Mouse (Mus musculus) ovary, postnatal 36 days (tissue): ENCODE data around the gene Fgf11.
A peak's percentile ranks its signal among the peaks of the same experiment; 100 is the strongest.

ENCODE experiments used
- DNase-seq: peaks from one replicate; pipeline ENCODE4 v3.0.0; 2022; ENCODE audit warnings: low spot score, mixed read lengths

Gene Fgf11

DNA sequence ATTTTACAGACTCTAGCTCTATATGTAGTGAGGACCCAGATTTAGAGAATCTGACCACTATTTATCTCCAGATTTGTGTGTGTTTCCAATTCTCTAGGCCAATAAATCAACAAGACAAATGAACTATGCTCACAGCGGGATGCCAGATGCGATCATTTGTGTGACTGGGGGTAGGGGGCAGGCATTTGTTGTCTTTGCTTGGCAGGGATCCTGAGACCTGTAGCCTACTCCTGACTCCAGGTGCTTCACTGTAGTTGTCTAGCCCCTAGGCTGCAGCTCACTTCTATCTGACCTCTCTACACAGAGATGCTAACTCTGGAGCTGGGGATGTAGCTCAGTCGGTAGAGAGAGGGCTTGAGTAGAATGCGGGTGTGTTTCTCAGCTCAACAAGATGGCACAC is 19.8 kb downstream of the Fgf11 start:
- no peak for DNase-seq

DNA sequence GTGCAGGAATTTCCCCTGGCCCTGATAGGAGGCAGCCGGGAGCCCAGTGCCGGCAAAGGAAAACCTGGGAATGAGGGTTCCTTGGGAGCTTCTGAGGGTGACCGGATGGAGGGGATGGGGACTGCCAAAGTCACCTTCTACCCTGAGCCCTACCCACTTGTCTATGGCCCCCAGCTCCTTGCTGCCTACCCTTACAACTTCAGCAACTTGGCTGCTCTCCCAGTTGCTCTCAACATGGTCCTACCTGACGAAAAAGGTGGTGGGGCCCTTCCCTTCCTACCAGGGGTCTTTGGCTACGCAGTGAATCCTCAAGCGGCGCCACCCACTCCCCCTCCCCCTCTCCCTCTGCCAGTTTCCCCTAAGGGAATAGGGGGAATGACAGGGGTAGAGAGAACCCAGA is 22.7 kb downstream of the Fgf11 start:
- DNase-seq: no peak

GRCm38 (mm10) chr11:69778258-69778982 is 23.2 kb downstream of the Fgf11 start:
- no peak for DNase-seq

DNA sequence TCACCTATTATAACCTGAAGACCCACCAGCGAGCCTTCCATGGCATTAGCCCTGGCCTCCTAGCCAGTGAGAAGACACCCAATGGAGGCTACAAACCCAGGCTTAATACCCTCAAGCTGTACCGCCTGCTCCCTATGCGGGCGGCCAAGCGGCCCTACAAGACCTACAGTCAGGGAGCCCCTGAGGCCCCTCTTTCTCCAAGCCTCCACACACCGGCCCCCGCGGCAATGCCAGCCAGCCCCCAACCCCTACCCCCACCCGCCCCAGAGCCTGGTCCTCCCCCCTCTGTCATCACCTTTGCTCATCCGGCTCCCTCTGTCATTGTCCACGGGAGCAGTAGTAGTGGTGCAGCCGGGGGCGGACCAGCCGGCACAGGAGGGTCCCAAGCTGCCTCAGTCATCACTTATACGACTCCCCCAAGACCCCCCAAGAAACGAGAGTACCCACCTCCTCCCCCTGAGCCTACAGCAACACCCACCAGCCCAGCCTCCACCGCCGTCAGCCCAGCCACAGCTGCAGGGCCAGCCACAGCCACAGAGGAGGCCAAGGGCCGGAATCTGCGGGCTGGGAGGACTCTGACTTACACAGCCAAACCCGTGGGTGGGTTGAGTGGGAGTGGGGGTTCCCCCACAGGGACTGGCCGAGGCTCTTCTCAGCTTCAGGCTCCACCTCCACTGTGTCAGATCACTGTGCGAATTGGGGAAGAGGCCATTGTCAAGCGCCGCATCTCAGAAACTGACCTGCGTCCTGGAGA is 24.0 kb downstream of the Fgf11 start:
- no peak for DNase-seq

GRCm38 (mm10) chr11:69776488-69776887 is 25.2 kb downstream of the Fgf11 start:
- no peak for DNase-seq

DNA sequence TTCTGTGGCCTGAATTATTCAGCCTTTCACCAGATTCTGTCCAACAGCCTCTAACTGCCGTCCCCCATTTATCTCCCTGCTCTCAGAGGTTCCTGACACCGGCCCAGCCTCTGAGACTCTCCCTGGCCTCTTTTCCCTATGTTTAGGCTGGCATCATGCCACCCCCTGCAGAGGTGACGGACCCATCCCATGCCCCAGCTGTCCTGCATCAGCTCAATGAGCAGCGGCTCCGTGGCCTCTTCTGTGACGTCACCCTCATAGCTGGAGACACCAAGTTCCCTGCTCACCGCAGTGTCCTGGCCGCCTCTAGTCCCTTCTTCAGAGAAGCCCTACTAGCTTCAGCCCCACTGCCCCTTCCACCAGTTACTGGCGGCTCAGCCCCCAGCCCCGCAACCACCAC is 25.9 kb downstream of the Fgf11 start:
- no peak for DNase-seq

DNA sequence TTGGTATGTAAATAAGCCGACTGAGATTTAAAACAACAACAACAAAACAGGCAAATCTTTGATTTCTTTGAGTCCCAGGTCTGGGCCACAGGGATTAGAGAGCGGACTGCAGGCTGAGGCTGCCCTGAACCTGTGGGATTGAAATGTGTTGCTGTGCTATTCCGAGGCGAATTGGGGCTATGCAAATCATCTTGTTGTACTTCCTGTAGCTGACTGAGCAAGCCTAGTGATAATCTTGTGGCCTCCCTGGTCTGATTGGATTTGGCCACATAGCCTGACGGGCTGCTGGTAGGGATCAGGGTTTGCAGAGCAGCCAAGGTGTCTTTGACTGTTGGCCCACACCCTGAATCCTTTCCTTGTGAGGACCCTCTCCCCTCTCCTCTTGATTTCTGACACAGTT is 26.7 kb downstream of the Fgf11 start:
- DNase-seq: no peak

DNA sequence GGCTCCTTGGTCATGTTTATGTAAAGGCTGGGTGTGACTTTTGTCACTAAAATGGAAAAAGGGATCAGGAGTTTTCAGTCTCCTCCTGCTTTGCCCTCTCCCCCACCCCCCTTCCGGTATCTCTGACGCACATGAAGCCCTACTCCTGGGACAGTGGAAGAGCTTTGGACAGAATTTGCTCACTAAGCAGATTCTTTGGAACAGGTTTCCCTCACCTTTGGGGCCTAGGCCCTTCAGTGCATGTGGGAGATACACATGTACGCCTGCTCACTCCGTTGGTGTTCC is 34.1 kb downstream of the Fgf11 start:
- no peak for DNase-seq

DNA sequence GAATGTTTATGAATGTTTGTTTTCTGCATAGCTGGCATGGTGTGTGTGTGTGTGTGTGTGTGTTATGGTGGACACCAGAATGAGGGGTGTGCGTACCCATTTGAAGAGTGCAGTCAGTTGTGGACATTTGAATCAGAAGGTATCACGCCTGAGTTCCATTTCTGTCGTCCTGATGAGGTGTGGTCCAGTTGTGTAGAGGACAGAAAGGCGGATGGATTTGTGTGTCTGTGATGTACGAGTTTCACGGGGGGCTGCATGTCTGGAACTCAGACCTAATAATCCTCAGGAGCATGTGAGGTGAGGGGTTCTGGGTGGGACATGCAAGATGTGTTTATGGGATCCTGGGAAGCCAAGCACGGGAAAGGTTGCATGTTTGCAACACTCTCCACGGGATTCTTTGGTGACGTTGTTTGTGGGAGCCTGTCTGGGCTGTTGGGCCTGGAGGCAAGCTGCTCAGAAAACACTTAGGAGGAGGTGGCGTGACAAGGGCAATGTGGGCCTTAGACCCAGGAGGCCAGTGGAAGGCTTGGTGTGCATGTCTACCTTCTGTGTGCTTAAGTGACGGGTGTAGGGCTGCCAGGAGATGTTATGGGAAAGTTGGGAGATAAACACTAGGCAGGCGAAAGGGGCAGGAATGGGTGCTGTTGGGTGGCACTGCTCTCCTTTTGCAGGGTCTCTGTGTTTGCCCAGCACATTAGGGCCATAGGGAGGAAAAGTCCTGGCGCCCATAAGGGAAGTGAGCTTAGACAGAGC is 34.6 kb downstream of the Fgf11 start:
- DNase-seq: no peak

DNA sequence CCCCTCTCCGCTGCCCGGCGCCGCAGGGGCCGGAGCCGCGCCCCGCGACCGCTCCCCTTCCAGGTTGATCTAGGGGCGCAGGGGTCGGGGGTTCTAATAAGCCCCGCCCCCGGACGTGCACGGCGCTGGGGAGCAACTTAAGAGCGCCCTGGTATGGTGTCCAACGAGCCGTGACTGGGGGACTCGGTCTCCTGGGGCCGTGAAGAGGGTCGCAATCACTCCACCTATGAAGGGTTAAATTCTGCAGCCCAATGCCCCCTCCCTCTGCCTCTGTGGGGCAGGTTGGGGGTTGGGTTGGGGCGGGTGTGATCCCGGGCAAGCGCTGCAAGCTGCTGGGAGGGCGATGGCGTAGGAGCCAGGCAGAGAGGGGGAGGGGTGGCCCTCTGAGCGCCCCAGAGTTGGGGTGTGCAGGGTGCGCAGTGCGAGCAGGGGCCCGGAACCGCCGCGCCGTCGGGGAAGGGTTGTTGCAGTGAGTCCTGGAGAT is 35.5 kb downstream of the Fgf11 start:
- peak; percentile 71 for DNase-seq

DNA sequence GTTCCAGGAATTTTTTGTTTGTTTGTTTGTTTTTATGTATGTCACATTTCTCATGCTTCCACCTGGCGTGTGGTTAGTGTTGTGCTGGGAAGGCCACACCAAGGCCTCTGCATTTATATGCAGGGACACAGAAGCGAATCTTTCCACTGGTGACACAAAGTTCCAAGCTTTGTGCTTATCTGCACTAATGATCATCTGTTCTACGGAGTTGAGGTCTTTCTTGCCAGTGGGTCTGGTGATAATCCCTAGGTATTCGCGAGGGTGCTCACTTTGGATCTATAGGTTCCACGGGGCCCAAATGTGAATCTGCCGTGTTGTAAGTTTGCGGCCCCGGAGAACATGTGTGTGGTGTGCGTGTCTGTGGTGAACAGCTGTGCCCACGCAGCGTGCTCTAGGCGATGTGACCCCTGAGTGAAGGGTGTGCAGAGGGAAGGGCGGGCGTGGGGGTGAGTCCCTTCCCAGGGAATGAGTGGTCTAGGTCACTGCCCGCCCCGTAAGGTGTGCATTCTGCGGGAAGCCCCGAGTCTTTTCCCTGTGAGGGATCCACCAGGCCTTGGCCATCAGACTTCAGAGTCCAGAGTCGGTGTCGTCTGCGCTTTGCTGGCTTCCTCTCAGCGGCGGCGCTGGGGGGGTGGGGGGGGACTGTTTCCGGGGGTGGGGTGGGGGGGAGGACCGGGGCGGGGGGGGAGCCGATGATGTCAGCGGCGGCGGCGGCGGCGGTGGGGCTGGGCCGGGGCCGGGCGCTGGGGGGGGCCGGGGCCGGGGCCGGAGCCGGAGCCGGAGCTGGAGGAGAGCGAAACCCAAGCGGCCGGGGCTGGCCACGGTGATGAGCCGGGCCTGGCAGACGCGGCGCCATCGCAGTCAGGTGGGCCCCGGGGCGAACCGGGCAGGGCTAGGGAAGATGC is 36.2 kb downstream of the Fgf11 start, which contains the start of gene Zbtb4:
Zbtb4 (plus strand) TSS at position 692 of the 905 bp plus-strand sequence.
- peak; percentile 57 for DNase-seq

DNA sequence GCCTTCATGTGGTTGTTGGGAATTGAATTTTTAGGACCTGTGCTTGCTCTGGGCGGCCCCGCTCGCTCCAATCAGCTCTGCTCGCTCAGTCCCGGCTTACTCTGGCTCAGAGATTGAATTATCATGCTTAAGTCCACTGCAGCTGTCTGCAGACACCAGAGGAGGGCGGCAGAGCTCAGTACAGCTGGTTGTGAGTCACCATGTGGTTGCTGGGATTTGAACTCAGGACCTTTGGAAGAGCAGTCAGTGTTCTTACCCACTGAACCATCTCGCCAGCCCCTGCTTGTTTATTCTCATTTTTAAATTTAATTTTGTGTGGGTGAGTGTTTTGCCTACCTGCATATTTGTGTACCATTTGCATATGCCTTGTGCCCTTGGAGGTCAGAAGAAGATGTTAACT is 38.1 kb downstream of the Fgf11 start:
- no peak for DNase-seq

GRCm38 (mm10) chr11:69761868-69762267 is 39.8 kb downstream of the Fgf11 start, which contains the start of gene Slc35g3:
Slc35g3 (minus strand) TSS chr11:69761968.
- DNase-seq: no peak

DNA sequence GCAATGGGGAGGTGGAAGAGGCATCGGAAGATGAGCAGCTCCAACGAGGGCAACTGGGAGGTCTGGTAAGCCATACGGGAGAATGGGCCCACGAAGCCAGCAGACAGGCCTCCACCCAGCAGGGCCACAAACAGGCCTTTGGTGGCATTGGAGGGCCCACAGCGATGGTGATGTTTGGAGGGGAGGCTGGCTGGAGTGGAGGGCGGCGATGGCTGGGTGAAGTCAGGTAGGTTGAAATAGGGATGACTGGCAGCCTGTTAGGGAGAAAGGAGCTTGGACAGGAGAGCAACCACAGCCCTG is 40.8 kb downstream of the Fgf11 start:
- DNase-seq: no peak

- DNase-seq: no peak
These were observed 41.3 kb downstream of the Fgf11 start for GRCm38 (mm10) chr11:69760160-69760900.

DNA sequence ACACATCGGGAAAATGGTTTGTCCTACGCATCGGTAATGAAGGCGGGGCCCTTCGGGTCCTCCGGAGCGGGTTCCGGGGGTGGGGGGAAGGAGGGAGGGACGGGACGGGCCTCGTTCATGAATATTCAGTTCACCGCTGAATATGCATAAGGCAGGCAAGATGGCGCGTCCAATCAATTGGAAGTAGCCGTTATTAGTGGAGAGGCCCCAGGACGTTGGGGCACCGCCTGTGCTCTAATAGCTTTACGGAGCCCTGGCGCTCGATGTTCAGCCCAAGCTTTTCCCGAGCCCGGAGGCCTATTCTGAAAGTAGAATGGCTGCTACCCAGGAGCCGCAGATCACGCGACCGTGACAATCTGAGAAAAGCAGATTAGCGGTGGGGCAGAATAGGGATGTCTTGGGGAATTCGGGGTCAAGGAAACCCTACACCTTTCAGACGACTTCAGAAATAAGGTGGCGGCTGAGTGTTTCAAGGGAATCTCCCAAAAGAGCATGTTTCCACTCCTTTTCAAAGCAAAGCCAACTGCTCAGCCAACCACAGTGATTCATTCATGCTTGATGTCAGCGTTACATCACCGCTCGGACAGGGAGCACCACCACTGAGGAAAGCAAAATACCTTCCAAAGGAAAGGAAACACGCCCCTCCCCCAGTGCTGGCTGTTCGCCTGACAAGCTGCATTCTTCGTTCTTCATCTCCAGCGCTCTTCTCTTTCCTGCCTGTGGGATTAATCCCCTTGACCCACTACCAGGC is 42.5 kb downstream of the Fgf11 start:
- DNase-seq: peak; percentile 80

GRCm38 (mm10) chr11:69758478-69758970 is 43.1 kb downstream of the Fgf11 start, which contains the start of gene Polr2a:
Polr2a (minus strand) TSS chr11:69758637.
- peak; percentile 98 for DNase-seq

GRCm38 (mm10) chr11:69758090-69758456 is 43.6 kb downstream of the Fgf11 start:
- peak; percentile 98 for DNase-seq

DNA sequence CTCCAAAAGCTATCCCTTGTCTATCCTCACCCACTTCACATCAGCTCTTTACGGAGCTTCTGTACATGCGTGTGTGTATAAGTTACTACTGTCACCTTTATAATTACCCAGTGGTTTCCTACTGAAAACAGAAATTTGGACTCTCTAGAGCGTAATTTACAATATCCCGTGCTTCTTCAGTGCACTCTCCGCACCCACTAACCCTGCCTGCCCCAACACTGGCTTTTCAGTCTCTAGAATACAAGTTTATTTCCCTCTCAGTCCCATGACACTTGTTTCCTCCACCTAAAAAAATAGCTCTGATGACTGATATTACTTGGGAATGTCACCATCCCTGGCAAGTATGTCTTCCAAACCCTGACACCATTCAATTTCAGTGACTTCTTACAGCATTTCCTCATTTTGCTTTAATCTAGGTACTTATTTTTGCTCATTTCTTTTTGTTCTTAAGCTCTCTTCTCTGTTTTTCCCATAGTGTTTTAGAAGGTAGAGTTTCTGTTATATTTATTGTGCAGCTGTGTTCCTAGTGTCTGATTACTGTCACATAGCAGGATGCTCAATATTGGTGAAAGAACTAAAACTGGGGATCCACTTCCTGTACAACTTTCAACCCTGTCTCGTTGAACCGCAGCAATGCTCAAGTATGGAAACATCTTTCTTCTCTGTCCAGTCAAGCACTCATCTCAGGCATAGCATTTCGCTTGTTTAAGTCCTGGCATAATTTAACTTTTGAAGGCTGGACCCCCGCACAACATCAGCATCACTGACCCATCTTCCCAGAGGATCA is 44.2 kb downstream of the Fgf11 start:
- DNase-seq: no peak
